Mouse (Mus musculus): ENCODE data around the gene Klk9.

Gene Klk9

GRCm38 (mm10) chr7:43796355-43796754, 4.7 kb downstream of the Klk9 start:
- no peak for DNase-seq (ENCODE audit: low spot score)

GRCm38 (mm10) chr7:43797333-43797769, 5.7 kb downstream of the Klk9 start, which contains the start of gene Klk8:
Klk8 (plus strand) TSS chr7:43797577.
- no peak for DNase-seq (ENCODE audit: low spot score)

- no peak for DNase-seq (ENCODE audit: low spot score)
These were observed 6.3 kb downstream of the Klk9 start for GRCm38 (mm10) chr7:43797844-43798462.

- DNase-seq (ENCODE audit: low spot score), result no peak
These were observed 8.2 kb downstream of the Klk9 start for GRCm38 (mm10) chr7:43799876-43800275.

GRCm38 (mm10) chr7:43810994-43811393, 19.3 kb downstream of the Klk9 start, which contains the start of gene Klk7:
Klk7 (plus strand) TSS chr7:43811294.
- DNase-seq (ENCODE audit: low spot score), result no peak

GRCm38 (mm10) chr7:43815211-43815610, 23.5 kb downstream of the Klk9 start:
- DNase-seq (ENCODE audit: low spot score), result no peak

GRCm38 (mm10) chr7:43816746-43817145, 25.1 kb downstream of the Klk9 start:
- no peak for DNase-seq (ENCODE audit: low spot score)

GRCm38 (mm10) chr7:43821581-43821980, 29.9 kb downstream of the Klk9 start:
- DNase-seq (ENCODE audit: low spot score), result no peak

GRCm38 (mm10) chr7:43824199-43824598, 32.5 kb downstream of the Klk9 start, which contains the start of gene Klk6:
Klk6 (plus strand) TSS chr7:43824499.
- no peak for DNase-seq (ENCODE audit: low spot score)

GRCm38 (mm10) chr7:43826056-43826455, 34.4 kb downstream of the Klk9 start:
- no peak for DNase-seq (ENCODE audit: low spot score)

GRCm38 (mm10) chr7:43827706-43828105, 36.0 kb downstream of the Klk9 start:
- DNase-seq (ENCODE audit: low spot score), result no peak

GRCm38 (mm10) chr7:43829006-43829405, 37.3 kb downstream of the Klk9 start:
- DNase-seq (ENCODE audit: low spot score), result no peak

- no peak for DNase-seq (ENCODE audit: low spot score)
These were observed 50.0 kb downstream of the Klk9 start, which contains the start of gene Klk5 for GRCm38 (mm10) chr7:43841701-43842100. Klk5 (plus strand) TSS chr7:43841971.

- no peak for DNase-seq (ENCODE audit: low spot score)
These were observed 52.1 kb downstream of the Klk9 start for GRCm38 (mm10) chr7:43843801-43844200.

Data from adipocyte (in vitro differentiated cells).